Mouse (Mus musculus) gastrocnemius, postnatal 14 days (tissue): ENCODE measurements around the gene Dao. TPM values are rescaled to one million over a fixed set of nuclear protein-coding genes. Genes with fewer than 3 reads are reported as not detected.

ENCODE experiments used
- DNase-seq: peaks from one replicate; pipeline ENCODE4 v3.0.0; 2021; ENCODE audit warnings: mixed read lengths
- intact Hi-C: fragments of 180-260 bp; cut with DNase I; formaldehyde crosslinking; loops from one replicate; pipeline ENCODE4 v1.15.1; 2025; ENCODE audit warnings: low total_unique reads
- total RNA-seq, 2 experiments: library from RNA; stranded (reverse); gene quantifications; 2 replicates each; pipeline ENCODE4 v1.2.3; 2021

The Dao gene
- total RNA-seq, 2 experiments from 2014 or later: not detected

DNA sequence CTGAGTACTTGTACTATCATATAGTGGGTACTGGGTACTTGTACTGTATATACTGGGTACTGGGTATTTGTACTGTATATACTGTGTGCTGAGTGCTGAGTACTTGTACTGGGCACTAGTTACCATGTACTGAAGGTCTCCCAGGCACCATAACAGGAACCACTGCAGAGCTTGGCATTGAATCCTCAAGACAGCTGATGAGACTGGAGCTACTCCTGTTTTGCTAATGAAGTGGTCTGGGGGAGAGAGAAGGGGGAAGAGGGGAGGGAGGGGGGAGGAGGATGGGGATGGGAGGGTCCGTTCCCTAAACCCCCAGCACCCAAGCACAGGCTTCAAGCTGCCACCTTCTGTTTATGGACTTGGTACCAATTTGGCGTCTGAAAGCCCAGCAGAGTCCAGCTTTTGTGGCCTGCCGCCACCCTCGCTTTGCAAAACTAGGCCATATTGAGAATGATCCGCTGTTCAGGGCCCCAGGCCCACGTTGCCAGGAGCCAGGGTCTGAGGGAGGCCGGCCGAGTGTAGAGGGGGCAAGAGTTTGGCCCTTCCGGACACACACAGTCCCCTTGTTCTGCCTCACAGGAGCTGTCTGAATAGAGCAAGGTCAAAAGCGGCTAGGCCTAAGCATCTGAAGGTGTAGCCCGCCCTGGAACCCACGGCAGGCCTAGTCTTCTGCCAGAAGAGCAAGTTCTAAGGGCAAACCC lies 4.4 kb downstream of the Dao start:
- intact Hi-C loops: no loop called here
- DNase-seq: no peak

DNA sequence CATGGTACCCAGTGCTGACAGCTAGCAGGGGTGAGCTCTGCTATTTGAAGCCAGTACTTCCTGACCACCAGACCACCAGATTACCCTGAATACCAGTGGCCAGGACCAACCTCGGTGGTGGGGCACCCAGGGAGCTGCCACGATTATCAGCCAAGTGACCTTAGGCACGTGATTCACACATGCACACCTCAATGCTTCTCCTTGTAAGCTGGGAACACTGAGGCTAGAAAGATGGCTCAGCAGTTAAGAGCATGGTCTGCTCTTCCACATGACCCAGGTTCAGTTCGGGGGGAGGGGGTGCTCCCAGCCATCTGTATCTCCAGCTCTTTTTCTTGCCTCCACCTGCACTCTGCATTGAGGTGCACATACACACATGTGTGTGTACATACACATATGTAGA lies 5.5 kb downstream of the Dao start:
- no peak for DNase-seq
- intact Hi-C loops: no loop called here

DNA sequence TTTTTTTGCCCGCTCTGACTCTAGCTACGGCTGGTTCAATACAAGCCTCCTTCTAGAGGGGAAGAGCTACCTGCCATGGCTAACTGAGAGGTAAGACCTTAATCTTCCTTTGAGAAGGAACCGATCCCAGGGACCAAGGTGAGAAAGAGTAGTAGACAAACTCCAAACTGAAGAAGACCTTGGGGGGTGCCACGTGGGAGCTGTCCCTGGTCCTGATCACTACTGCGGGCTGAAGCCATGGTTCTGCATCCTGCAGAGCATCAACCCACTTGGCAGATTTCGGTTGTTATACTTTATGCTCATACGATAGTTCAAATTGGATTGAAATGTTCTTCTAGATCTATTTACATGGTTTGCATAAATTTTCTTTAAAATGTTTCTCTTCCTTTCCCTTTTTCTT lies 11.6 kb downstream of the Dao start:
- no peak for DNase-seq
- intact Hi-C loops: loop anchor here (10.0 kb wide), 1 partner anchor 530 kb away; no protein-coding TSS in a partner anchor

DNA sequence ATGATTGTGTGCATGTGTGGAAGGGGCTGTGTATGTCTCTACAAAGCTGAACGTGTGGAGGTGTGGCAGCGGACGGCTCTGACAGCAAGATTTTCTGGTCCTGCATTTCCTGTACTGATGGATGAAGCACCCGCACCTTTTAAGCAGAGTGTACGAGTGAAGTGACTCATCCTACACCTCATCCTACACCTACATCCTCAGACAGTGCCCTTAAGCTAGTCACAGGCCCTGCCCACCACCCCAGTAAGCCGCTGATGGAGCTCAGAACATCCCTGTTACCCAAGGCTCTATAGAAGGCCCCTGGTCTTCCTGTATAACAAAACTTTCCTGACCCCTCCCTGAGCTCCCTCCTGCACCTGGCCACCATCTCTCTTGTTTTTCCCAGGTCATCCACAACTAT lies 20.9 kb downstream of the Dao start:
- intact Hi-C loops: no loop called here
- DNase-seq: no peak

DNA sequence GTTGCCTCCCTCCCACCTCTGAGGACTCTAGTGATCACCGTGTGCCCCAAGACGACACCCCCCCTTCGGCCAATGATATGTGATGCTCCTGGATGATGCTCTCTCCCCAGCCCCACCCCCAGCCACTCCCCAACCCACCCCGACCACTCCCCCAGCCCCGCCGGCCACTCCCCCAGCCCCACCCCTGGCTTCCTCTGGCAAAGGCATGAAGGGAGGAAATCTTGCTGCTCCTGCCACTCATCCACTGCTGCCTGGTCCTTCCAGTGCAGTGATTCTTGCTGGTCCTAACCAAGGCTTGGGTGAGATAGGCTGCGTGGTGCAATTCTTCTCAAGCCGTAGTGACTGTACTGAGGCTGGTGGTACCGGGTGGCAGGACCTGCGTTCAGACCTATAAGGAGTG lies 21.4 kb downstream of the Dao start:
- intact Hi-C loops: no loop called here

DNA sequence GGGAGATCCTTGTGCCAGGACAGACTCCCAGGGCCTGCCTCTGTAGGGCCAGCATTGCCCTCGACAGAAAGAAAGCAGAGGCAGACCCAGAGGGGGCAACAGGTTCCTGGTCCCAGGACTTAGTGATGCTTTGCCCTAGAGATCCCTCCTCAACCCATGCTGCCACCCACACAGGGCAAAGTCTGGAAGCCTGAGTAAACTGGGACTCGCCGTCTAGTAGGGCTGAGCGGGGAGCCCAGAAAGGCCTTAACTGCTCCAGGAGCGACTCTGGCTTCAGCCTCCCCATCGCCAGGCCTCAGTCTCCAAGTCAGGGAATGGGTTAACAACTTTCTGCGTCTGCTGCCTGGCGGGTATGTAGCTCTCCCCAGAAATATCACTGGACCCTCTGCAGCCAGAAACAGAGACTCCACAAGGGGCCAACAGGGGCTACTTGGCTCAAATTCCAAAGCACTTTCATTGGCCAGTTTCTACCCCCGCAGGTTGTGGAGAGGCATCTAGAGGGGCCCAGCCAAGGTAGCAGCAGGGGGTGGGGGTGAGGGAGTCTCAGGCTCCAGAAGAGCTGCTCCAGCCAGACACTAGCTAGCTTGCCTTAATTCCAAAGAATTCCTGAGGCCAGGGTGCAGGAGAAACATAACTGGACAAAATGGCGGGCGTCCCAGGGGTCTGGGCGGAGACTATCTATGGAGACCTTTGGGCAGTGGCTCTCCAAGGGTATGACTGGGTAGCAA lies 23.9 kb downstream of the Dao start:
- DNase-seq: no peak
- intact Hi-C loops: no loop called here

More for the DNA sequence above, 21.4 kb downstream of the Dao start:
- DNase-seq: no peak

DNA sequence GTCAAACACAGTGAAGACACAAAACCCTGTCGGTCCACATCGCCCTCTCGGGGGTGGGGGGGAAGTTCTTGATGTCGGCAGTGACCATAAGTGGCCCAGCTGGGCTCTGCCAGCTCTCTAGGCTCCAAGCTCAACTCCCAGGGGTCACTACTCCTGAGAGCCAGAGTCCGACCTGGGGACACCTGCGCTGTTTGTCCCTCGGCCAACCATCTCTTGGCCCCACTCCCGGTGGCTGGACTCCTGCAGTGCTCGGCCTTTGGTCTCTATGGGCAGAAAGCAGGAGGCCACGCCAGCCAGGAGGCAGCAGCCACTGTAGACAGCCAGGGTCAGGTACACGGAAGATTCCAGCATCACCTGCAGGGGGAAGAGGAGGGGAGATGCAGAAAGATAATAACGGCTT lies 24.6 kb downstream of the Dao start:
- DNase-seq: no peak
- intact Hi-C loops: no loop called here

DNA sequence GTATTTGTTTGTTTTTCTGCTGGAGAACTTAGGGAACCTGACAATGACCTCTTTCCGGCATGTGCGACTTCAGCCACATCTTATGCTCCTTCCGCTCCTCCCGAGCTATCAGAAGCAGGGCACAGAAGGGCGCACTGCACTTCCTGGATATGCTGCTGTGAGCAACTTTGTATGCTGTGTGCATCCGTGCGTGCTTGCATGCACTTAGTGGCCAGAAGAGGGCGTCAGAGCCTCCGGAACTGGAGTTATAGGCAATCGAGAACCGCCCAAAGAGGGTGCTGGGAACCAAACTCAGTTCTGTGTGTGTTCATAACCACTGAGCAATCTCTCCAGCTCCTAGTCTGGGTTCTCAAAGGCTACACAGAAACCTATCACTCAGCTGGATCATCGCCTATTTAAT lies 27.1 kb downstream of the Dao start:
- intact Hi-C loops: no loop called here
- DNase-seq: no peak

DNA sequence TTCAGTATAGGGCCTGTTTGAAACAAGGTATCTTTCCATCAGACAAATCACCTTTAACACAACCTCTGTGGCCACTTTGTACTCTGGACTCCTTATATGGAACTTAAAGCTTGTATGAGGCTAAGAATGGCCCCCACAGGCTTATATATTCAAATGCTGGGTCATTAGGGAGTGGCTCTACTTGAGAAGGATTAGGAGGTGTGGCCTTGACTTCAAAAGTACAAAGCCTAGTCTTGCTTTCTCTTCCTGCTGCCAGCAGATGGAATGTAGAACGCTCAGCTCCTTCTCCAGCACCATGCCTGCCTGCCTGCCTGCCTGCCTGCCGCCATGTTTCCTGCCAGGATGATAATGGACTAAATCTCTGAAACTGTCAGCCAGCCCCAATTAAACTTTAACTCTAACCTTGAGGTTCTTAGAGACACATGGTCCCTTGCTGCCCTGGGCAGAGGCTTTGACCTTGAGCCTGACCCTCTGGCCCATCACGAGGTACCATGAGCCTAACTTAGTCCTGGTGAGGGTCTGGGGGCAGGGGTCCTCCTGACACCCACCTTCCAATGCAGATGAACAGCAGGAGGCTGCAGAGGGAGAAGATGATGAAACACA lies 28.8 kb downstream of the Dao start:
- intact Hi-C loops: no loop called here
- no peak for DNase-seq

DNA sequence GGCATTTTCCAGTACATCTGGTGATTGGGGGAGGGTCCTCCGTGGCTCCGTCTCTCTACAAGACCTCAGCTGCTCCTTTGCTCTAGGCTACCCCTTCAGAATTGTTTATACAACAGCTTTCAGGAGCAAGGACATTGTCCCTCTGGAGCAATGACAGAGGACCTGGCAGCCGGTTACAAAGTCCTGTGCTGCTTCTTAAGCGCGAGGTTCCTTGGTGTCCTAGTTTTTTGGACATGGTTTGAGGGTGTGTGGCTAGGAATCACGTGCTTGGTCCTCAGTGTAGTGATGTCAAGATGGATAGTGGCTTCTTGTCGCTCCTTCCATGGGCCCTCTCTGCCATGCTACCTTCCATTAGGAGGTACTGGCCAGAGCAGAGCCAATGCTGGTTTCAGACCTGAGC lies 30.9 kb downstream of the Dao start:
- no peak for DNase-seq
- intact Hi-C loops: no loop called here

DNA sequence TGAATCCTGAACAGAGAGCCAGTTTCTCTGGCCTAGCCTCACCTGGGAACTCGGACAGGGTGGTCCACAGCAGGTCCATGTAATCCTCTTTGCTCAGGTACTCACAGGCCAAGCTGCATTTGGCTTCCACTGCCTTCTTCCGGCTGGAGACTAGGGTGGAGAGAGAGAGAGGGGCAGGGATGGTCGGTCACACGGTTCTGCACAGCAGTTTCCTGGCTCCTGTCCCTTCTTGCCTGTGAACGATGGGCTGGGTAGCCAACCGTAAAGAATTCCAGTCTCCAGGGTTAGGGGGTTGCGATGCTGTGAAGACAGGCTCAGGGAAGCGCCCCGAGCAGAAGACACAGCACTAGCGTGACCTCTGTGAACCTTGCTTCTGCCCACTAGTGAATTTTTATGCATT lies 31.6 kb downstream of the Dao start:
- no peak for DNase-seq
- intact Hi-C loops: no loop called here

DNA sequence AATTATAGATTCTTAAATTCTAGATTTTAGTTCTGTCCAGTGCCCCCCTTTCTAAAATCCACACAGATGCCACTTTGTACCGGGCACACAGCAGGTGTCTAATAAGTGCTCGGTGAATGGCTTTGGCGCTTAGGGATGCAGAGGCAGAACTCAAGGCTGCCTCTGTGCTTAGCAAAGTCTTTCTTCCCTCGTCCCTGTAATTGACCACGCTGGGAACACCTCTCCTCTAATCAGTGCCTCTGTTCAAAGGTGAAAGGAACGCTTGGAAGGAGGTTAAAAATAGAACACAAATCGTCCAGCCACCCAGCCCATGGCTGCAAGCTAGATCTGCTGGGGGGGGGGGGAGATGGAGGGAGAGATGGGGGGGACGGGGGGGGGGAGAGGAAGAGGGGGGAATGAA lies 37.0 kb downstream of the Dao start:
- no peak for DNase-seq
- intact Hi-C loops: loop anchor here (10.0 kb wide), 2 partner anchors 186 to 264 kb away; no protein-coding TSS in a partner anchor

DNA sequence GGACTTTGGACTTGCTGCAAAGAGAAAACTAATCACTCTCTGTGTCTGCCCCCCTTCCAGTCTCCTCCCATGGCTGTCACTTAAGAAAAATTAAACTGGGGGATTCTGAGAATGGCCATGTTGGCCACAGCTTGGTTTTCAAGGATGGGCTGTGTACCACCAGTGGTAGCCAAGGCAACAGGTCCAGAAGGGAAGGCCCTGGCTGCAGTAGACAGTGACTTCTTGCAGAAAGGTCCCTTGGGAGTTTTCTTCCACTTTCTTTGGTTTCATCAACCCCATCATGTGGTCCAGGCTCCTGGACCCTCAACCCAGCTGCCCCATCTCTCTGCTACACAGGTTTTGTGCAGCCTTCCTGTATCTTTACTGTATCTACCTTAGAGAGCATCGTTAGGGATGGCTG lies 37.4 kb downstream of the Dao start:
- intact Hi-C loops: loop anchor here (10.0 kb wide), 2 partner anchors 186 to 264 kb away; no protein-coding TSS in a partner anchor
- no peak for DNase-seq

DNA sequence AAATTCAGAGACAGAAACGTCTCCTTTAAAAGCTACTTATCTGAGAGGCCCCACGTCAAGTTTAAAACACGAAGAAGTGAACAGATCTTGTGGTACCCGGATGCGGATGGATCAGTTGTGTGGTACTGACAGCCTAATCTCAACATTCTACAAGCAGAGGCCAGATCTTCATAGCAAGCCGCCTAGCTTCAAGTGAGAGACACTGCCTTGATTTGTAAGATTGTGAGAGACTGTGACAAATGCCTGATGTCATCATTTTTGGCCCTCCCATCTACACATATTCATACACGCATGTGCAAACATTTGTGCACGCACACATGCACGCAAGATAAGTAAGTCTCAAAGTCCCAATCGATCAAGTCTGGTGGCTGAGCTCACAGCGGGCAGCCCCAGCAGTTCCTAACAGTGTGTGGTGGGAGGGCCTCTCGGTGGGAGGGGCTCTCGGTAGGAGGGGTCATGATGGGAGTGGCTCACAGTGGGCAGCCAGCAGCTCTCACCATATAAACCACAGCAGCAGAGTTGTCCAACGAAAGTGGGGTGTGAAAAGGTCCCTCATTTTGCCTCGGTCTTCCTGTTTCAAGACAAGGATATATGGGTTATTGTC lies 37.9 kb downstream of the Dao start:
- DNase-seq: peak; percentile 22
- intact Hi-C loops: loop anchor here (10.0 kb wide), 2 partner anchors 187 to 263 kb away; no protein-coding TSS in a partner anchor

DNA sequence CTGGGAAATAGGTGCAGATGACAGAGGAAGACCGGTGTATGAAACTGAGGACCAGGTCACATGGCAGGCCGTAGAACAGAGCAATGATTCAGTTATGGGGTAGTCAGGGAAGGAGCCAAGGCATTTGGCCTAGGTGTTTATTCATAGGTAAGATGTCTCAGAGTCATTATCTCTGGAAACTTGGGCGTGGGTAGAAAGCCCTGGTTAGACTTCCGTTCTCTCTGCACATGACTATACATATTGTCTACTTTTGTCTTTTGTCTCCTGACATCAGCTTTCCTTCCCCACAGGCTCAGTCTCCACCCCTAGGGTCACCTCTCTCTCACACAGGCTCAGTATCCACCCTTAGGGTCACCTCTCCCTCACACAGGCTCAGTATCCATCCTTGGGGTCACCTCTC lies 40.3 kb downstream of the Dao start:
- no peak for DNase-seq
- intact Hi-C loops: loop anchor here (10.0 kb wide), 2 partner anchors 189 to 261 kb away; no protein-coding TSS in a partner anchor

DNA sequence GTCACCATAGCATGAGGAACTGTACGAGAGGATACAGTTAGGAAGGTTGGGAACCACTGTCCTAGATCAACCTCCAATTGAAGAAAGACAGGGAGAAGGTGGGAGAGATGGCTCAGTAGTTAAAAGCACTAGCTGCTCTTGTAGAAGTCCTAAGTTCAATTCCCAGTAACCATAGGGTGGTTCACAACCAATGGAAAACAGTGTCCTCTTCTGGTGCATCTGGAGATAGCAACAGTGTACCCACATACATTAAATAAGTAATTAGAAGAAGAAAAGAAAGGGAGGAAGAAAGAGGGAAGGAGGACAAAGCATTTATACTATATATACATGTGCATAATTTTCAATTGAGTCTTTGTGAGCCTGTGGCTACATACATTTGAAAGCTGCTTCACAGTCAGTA lies 41.6 kb downstream of the Dao start:
- no peak for DNase-seq
- intact Hi-C loops: loop anchor here (5.0 to 10.0 kb wide), 4 partner anchors 82 to 260 kb away; partner anchors contain the start of gene Alkbh2

DNA sequence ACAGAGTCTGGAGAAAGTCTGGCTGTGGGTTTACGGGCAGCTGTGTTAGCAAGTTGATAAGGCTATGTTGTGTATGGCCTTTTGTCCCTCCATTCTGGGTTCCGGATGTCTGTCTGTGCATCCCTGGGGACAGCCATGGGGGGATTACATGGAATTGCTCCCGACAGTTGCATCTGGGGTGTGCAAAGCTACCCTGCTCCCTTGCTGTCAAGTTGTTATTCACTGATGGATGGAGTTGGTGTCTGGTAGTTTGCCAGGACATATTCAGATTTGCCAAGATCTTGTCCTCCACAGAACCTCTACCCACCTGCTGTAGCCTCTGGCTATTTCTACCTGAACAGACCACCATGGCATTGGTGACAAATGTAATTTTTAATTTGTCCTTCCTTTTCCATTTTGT lies 42.6 kb downstream of the Dao start:
- intact Hi-C loops: loop anchor here (5.0 to 10.0 kb wide), 4 partner anchors 81 to 259 kb away; partner anchors contain the start of gene Alkbh2
- no peak for DNase-seq

DNA sequence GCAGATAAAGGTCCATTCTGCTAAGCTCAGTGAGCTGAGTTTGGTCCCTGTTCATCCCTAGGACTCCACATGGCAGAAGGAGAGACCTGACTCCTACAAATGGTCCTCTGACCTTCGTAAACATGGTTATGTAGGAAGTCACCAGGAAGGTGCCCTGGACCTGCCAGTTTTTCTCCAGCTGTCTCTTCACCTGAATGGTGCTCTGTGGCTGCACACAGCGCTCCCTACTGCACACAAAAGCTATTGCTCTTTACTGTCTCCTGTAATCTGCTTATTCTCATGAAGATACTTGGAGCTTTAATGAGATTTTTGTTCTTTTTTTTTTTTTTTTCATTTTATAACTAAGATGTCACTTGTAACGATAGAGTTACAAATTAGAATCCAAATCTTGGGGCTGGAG lies 43.1 kb downstream of the Dao start:
- intact Hi-C loops: loop anchor here (5.0 to 10.0 kb wide), 4 partner anchors 81 to 258 kb away; partner anchors contain the start of gene Alkbh2
- no peak for DNase-seq

DNA sequence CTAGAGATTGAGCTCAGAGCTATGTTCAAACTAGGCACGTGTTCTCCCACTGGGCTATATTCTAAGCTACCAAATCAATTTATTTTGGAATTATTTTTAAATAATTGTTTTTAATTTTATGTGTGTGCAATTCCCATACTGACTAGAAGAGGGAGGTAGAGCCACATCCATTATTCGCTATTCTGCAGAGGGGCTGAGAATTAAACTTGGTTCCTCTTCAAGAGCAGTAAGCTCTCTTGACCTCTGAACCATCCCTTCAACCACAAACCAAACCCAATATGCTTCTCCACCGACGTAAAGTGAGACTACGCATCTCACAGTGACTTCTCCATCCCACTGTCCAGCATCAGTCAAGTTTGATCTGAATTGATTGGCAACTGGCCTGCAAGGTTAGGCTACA lies 43.7 kb downstream of the Dao start:
- intact Hi-C loops: loop anchor here (5.0 to 10.0 kb wide), 4 partner anchors 80 to 258 kb away; partner anchors contain the start of gene Alkbh2
- DNase-seq: no peak
